Mouse (Mus musculus) small intestine, adult 2 months (tissue): ENCODE data around the gene Tfpi2.

Experiments
- CTCF ChIP-seq: fragments of 200-500 bp; IDR thresholded peaks from 2 replicates; pipeline ENCODE4 v1.5.1; 2012; ENCODE audit warnings: low read depth, mild to moderate bottlenecking, control low read depth, inconsistent platforms, low read length, moderate library complexity, mixed read lengths; ENCODE audit not compliant: insufficient replicate concordance, insufficient read length; ENCODE audit errors: extremely low read depth
- POLR2A ChIP-seq: fragments of 200-500 bp; IDR thresholded peaks from 2 replicates; pipeline ENCODE4 v1.6.1; 2012; ENCODE audit warnings: low read depth, mild to moderate bottlenecking, control low read depth, inconsistent platforms, low read length, moderate library complexity

GRCm38 (mm10) chr6:4004808-4005207, 16.1 kb upstream of the Tfpi2 start:
- no peak for TF ChIP-seq CTCF
- no peak for TF ChIP-seq POLR2A
